Mouse (Mus musculus) neural tube, embryonic 11.5 days (tissue): ENCODE data around the gene Meioc. TPM values are rescaled to one million over a fixed set of nuclear protein-coding genes. Genes with fewer than 3 reads are reported as not detected.
A peak's percentile ranks its signal among the peaks of the same experiment; 100 is the strongest.

Source experiments
- ATAC-seq: fragments of 200-750 bp; cut with Nextera tagmentation; 2 replicates; pipeline ENCODE4 v1.8.0; 2017; ENCODE audit warnings: moderate number of reproducible peaks, mild to moderate bottlenecking, moderate TSS enrichment, moderate library complexity; ENCODE audit not compliant: insufficient read depth, low FRiP score, low TSS enrichment
- DNase-seq: peaks from one replicate; pipeline ENCODE4 v3.0.0-alpha.2; 2015; ENCODE audit warnings: low spot score
- H3K27ac ChIP-seq: fragments of 300-500 bp; sonication (generic); 2 replicates; pipeline ENCODE4 v1.5.1; 2014; ENCODE audit warnings: low read depth, mild to moderate bottlenecking, low read length
- H3K27me3 ChIP-seq: fragments of 300-500 bp; sonication (generic); 2 replicates; pipeline ENCODE4 v1.6.1; 2014; ENCODE audit warnings: mild to moderate bottlenecking, low read length, mixed read lengths; ENCODE audit not compliant: control insufficient read depth, insufficient read depth
- H3K36me3 ChIP-seq: fragments of 300-500 bp; sonication (generic); 2 replicates; pipeline ENCODE4 v1.6.1; 2014; ENCODE audit warnings: mild to moderate bottlenecking, low read length, moderate library complexity, mixed read lengths; ENCODE audit not compliant: control insufficient read depth, insufficient read depth
- H3K4me1 ChIP-seq: fragments of 300-500 bp; sonication (generic); 2 replicates; pipeline ENCODE4 v1.6.1; 2014; ENCODE audit warnings: low read length, mixed read lengths; ENCODE audit not compliant: control insufficient read depth, insufficient read depth
- H3K4me2 ChIP-seq: fragments of 300-500 bp; sonication (generic); 2 replicates; pipeline ENCODE4 v1.6.1; 2014; ENCODE audit warnings: low read depth, mild to moderate bottlenecking, moderate library complexity
- H3K4me3 ChIP-seq: fragments of 300-500 bp; sonication (generic); 2 replicates; pipeline ENCODE4 v1.5.1; 2014; ENCODE audit warnings: low read depth, low read length
- H3K9ac ChIP-seq: fragments of 300-500 bp; sonication (generic); 2 replicates; pipeline ENCODE4 v1.6.1; 2014; ENCODE audit warnings: mild to moderate bottlenecking, low read length
- H3K9me3 ChIP-seq: fragments of 300-500 bp; sonication (generic); 2 replicates; pipeline ENCODE4 v1.6.1; 2016; ENCODE audit warnings: low read length; ENCODE audit not compliant: control insufficient read depth
- WGBS: fragments of 180-500 bp; shearing (Covaris S2); extraction: QIAGEN DNeasy Blood & Tissue Kit; methylation state at CpG from one replicate; pipeline ENCODE4 v1.1.7; 2014; 5-methylcytosine and 5-hydroxymethylcytosine counted together
- polyA plus RNA-seq: library from polyadenylated mRNA; unstranded; fragments of >200 nt; fragmentation: Nextera tagmentation; extraction: Ambion mirVana; gene quantifications from 2 replicates; pipeline ENCODE4 v1.2.1, GENCODE M21; 2014

Gene Meioc
- polyA plus RNA-seq, 1 experiment from 2014 or later, result 0.84 TPM

DNA sequence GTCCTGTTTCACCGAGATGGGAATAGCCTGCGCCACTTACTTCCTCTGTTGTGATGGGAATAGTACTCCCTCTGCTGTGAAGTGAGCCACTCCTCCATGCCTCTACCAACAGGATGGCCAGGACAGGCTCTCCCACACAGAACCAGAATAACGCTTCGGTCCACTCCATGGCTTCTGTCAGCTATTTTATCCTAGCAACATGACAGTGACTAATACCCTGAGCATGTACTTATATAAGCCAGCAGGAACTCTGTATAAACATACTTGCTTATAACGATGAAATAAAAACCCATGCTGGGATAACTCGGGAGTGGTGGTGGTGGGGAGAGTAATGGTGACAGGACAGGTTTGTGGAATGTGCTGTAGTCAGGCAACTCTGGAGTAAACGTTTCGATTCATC lies 7.6 kb upstream of the Meioc start:
- no peak overlapping the region for H3K4me3 ChIP-seq
- ATAC-seq, result no peak
- 74% methylated on average over 8 of the region's 8 CpGs for WGBS
- H3K27ac ChIP-seq, result no peak overlapping the region
- no peaks in the 10 kb centered on the region for H3K4me1 ChIP-seq
- no peaks in the 10 kb centered on the region for H3K9me3 ChIP-seq
- no peaks in the 10 kb centered on the region for H3K36me3 ChIP-seq
- no peaks in the 10 kb centered on the region for H3K27me3 ChIP-seq
- no peak for DNase-seq
- H3K4me2 ChIP-seq, result no peak overlapping the region
- no peak overlapping the region for H3K9ac ChIP-seq

DNA sequence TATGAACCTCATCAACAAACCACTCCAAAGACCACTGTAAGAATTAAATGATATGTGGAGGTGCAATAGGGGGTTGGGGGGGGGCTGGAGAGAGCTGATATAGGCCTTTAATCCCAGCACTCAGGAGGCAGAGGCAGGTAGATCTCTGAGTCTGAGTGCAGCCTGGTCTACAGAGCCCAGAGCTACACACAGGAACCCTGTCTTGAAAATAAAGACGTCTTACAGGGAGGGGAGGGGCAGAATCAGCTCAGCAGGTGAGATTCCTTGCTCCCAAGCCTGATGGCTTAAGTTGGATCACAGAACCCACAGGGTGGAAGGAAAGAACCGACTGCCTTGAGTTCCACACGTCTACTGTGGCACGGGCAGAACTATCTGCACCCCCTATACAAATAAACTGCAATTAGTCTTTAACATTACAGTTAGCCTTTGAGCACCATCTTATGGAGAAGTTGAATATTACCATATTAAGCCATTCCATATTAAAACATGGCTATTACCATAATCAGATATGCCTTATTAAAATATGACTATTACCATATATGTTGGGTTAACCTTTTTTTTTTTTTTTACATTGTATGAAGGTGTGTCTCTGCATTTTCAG lies 7.1 kb upstream of the Meioc start:
- Histone ChIP-seq H3K36me3 (no peaks in the 10 kb centered on the region), H3K4me3 (no peak overlapping the region), H3K27ac (no peak overlapping the region), H3K4me2 (no peak overlapping the region), H3K9ac (no peak overlapping the region), H3K4me1 (no peaks in the 10 kb centered on the region), H3K9me3 (no peaks in the 10 kb centered on the region), H3K27me3 (no peaks in the 10 kb centered on the region)
- DNase-seq (no peak), ATAC-seq (no peak)
- 36% methylated on average over 4 of the region's 4 CpGs for WGBS

DNA sequence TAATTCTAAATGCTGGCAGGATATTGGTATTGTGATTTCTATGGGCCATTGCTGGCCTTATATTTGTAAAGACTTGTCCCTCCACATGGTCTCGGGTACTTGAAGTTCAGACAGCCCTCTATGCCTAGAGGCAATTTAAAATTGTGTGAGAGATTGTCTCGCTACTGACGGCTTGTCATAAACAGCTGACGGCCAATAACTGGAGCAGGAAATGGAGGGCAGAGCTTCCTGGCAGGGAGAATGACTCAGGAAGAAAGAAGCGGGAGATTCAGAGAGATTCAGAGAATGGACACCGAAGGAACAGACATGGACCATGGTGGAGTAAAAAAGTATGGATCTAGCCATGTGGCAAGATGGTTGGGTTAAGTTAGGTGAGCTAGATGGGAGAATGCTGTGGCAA lies 6.6 kb upstream of the Meioc start:
- Histone ChIP-seq H3K4me2 (no peak overlapping the region), H3K36me3 (no peaks in the 10 kb centered on the region), H3K27ac (no peak overlapping the region), H3K9me3 (no peaks in the 10 kb centered on the region), H3K4me3 (no peak overlapping the region), H3K27me3 (no peaks in the 10 kb centered on the region), H3K4me1 (no peaks in the 10 kb centered on the region), H3K9ac (no peak overlapping the region)
- no peak for DNase-seq
- WGBS, result 79% methylated on average over 6 of the region's 6 CpGs
- ATAC-seq, result no peak

DNA sequence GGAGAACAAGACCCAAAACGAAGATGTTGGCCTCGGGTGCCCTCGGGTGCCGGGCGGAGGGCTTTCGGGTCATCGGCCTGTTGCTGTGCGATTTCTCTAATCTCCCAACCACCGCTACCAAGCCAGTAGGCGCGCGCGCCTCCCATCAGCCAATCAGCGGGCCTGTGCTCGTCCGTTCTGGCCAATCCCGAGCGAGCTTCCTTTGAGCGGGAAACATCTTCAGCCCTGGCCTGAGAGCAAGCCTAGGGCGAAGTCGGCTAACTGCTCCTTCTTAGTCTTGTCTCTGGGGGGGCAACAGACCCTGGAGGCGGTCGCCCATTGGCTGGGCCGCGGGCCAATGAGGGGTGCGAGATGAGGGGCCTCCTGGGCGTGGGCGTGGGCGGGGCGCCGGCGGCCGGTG lies 1.6 kb downstream of the Meioc start:
- Histone ChIP-seq H3K9ac (no peak overlapping the region), H3K4me3 (no peak overlapping the region), H3K27me3 (peaks cover 17% of the 10 kb centered on the region), H3K4me2 (no peak overlapping the region), H3K4me1 (no peaks in the 10 kb centered on the region), H3K36me3 (no peaks in the 10 kb centered on the region), H3K9me3 (0 out of 2 replicates have a peak, but pooled peaks cover 7% of the 10 kb centered on the region), H3K27ac (no peak overlapping the region)
- WGBS, result 43% methylated on average over 33 of the region's 33 CpGs
- peak; percentile 16 for DNase-seq
- no peak for ATAC-seq

DNA sequence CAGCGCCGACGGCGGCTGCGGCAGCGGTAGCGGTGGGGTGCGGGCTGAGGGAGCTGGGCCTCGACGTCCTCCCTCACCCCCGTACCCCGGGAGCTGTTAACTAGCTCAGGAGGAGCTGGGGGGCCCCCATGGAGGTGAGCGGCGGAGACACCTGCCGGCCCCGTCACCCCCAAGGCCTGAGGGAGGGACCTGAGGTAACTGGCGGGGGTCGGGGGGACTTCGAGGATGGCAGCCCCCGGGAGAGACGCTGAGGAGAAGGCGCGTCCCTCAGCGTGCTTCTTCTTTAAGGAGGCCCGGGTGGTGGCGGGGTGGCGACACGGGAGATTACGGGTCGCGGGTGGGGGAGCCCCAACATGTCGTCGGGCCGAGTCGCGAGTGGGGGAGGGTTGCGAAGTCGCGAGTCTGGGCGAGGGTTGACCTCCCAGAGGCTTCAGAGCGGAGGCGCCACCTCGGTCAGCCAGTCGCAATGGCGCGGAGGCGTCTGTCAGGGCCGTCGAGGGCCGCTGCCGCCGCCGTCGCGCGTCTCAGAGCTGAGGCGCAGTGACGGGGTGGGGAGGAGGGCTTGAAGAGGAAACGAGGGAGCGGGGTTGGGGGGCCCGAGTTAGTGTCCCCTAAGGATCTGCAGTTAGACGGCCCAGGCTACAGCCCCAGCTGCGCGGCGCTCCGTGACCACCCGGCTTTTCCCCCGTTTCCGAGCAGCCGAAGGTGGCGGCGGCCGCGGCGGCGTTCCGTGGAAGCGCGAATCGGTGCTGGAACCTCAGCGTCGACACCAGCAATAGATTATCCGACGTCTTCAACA lies 2.3 kb downstream of the Meioc start:
- Histone ChIP-seq H3K27me3 (peaks cover 17% of the 10 kb centered on the region), H3K4me2 (no peak overlapping the region), H3K4me3 (0 out of 2 replicates have a peak overlapping the region, but pooled peaks have one; percentile 8), H3K27ac (no peak overlapping the region), H3K4me1 (no peaks in the 10 kb centered on the region), H3K9me3 (0 out of 2 replicates have a peak, but pooled peaks cover 7% of the 10 kb centered on the region), H3K9ac (no peak overlapping the region), H3K36me3 (no peaks in the 10 kb centered on the region)
- 48% methylated on average over 62 of the region's 84 CpGs for WGBS
- ATAC-seq (no peak), DNase-seq (peak; percentile 16)

DNA sequence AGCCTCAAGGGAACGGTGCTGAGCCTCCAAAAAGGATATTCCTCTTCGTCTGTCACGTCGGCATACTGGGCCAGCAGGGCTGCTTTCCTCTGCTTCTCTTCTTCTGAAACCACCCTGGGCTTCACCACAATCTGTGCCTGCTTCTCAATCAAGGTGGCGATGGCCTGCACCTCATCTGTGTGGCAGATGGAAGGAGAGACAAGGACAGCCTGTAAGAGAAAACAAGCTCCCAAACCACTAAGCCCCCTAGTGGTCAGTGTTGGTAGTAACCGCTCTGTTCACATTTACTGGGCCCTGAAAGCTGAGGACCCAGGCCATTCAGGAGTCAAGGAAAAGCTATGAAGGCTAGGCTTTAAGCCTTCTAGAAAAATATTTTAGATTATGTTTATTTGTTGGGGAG lies 26.6 kb downstream of the Meioc start:
- ATAC-seq, result no peak
- H3K36me3 ChIP-seq, result no peaks in the 10 kb centered on the region; the same call in 1 of the 2 replicates

DNA sequence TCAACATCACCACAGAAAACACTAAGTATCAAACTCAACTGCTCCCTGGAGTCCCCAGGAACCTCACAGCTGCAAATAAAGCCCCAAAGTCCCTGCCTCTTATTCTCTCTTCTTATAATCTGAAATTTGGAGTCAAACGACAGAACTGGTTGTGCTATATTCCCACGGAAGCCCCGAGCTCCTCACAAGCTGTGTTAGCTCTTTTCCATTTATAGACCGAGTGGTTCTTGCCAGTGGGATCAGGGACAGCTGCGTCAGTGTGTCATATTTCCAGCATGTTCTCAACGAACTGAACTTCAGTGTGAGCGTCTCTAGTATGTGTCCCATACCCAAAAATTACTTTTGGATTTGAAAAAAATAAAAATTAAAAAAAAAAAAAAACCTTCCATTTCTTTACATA lies 31.8 kb downstream of the Meioc start:
- Histone ChIP-seq H3K36me3 (no peaks in the 10 kb centered on the region), H3K4me3 (no peak overlapping the region), H3K4me2 (no peak overlapping the region), H3K27ac (no peak overlapping the region), H3K4me1 (peaks cover 6% of the 10 kb centered on the region; the same call in 1 of the 2 replicates), H3K27me3 (no peaks in the 10 kb centered on the region), H3K9me3 (no peaks in the 10 kb centered on the region), H3K9ac (no peak overlapping the region)
- ATAC-seq, result no peak
- no peak for DNase-seq
- WGBS, result 90% methylated on average over 7 of the region's 7 CpGs

More for the DNA sequence above, 26.6 kb downstream of the Meioc start:
- H3K4me1 ChIP-seq, result no peaks in the 10 kb centered on the region
- H3K27me3 ChIP-seq, result no peaks in the 10 kb centered on the region
- no peak overlapping the region for H3K4me3 ChIP-seq
- H3K27ac ChIP-seq, result no peak overlapping the region
- no peak overlapping the region for H3K9ac ChIP-seq
- no peaks in the 10 kb centered on the region for H3K9me3 ChIP-seq
- DNase-seq, result peak; percentile 78
- H3K4me2 ChIP-seq, result no peak overlapping the region
- 62% methylated on average over 6 of the region's 6 CpGs for WGBS

DNA sequence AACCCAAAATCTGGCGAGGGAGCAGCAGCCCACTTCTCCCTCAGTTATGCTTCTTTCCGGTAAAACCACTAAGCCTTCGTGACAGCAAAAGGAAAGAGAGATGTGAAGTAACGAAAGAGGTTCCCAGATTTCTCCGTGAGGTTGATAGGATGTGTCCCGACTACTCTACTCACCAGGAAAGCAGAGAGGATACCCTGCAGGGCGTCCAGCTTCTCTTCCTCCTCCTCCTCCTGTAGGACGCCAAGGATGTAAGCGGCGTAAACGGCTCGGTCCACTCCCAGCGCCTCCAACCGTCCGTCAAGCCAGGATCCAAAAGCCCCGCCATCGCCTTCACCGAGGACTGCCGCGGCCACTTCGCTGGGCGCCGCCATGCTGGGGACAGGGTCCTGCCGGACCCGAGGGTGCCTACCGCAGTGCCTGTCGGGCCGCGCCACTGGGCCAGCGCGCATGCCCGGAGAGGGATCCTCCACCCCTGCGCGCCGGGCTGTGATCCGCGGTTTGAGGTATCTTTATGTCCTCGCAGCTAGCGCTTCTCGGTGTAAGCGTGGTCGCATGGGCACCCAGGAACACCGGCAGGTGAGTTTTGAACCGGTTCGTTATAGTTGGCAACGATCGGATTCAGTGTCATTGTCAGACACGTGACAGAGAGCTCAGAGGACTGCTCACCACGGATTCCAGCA lies 34.0 kb downstream of the Meioc start, which contains the start of gene Ccdc43:
Ccdc43 (minus strand) TSS at position 445 of the 680 bp plus-strand sequence.
- H3K9me3 ChIP-seq, result no peaks in the 10 kb centered on the region
- WGBS, result under 1% methylated on average over 48 of the region's 49 CpGs
- H3K4me2 ChIP-seq, result peak within 1 kb of the TSS; percentile 85
- ATAC-seq (peak; percentile 85), DNase-seq (peak; percentile 91)
- H3K4me1 ChIP-seq, result peaks cover 6% of the 10 kb centered on the region; the same call in 1 of the 2 replicates
- no peaks in the 10 kb centered on the region for H3K27me3 ChIP-seq
- peak within 1 kb of the TSS; percentile 84 for H3K9ac ChIP-seq
- peak within 1 kb of the TSS; percentile 84 for H3K4me3 ChIP-seq
- 0 out of 2 replicates have a peak within 1 kb of the TSS, but pooled peaks have one; percentile 20 for H3K27ac ChIP-seq
- H3K36me3 ChIP-seq, result no peaks in the 10 kb centered on the region
